Mouse (Mus musculus) megakaryocyte, embryonic 14.5 days (primary cell): ENCODE data around the gene Gm21411.
"Not testable (repeated sequence)": the region's sequence is repeated elsewhere in the genome, so short reads cannot be mapped to it uniquely, and the experiment has no call there.

Experiments used
- FLI1 ChIP-seq: IDR thresholded peaks from 2 replicates; pipeline ENCODE4 v1.6.1; 2012; ENCODE audit warnings: low read length, inconsistent platforms, mixed read lengths
- GATA1 ChIP-seq: IDR thresholded peaks from 3 replicates; pipeline ENCODE4 v1.6.1; 2012; ENCODE audit warnings: mixed read lengths, low read length, inconsistent platforms, borderline replicate concordance

DNA sequence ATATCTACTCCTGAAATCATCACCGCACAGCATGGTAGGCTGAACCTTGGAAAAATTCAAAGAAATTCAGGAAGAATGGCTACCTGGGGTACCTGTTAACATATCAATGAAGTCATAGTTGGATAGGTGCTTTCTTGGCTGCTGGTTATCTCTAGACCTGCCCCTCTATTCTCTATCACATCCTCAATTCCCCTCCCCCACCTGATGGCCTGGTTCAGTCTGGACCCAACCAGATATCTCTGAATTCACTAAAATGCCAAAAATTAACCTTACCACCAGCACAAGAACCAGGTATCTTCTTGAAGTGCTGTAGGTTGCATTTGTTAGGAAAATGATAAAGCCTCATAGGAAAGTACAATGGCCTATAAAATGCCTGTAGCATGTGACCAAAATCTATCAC lies 1.3 kb downstream of the Gm21411 start:
- TF ChIP-seq GATA1, FLI1: not testable (repeated sequence)
